Mouse (Mus musculus) limb, embryonic 13.5 days (tissue): ENCODE results near the gene Zfp941. TPM values are rescaled to one million over a fixed set of nuclear protein-coding genes. Genes with fewer than 3 reads are reported as not detected.
"Not testable (repeated sequence)": the region's sequence is repeated elsewhere in the genome, so short reads cannot be mapped to it uniquely, and the experiment has no call there.

Experiments
- ATAC-seq: fragments of 200-750 bp; cut with Nextera tagmentation; 2 replicates; pipeline ENCODE4 v1.8.0; 2017; ENCODE audit warnings: low read depth, moderate number of reproducible peaks, moderate TSS enrichment; ENCODE audit not compliant: low FRiP score
- H3K27ac ChIP-seq: fragments of 300-500 bp; sonication (generic); 2 replicates; pipeline ENCODE4 v1.5.1; 2015; ENCODE audit warnings: inconsistent platforms, mild to moderate bottlenecking, moderate library complexity
- H3K27me3 ChIP-seq: fragments of 300-500 bp; sonication (generic); 2 replicates; pipeline ENCODE4 v1.6.1; 2015; ENCODE audit warnings: mild to moderate bottlenecking, inconsistent platforms
- H3K36me3 ChIP-seq: fragments of 300-500 bp; sonication (generic); 2 replicates; pipeline ENCODE4 v1.6.1; 2015; ENCODE audit warnings: inconsistent platforms, mild to moderate bottlenecking, moderate library complexity
- H3K4me1 ChIP-seq: fragments of 300-500 bp; sonication (generic); 2 replicates; pipeline ENCODE4 v1.6.1; 2015; ENCODE audit warnings: inconsistent platforms
- H3K4me2 ChIP-seq: fragments of 300-500 bp; sonication (generic); replicated peaks from 2 replicates; pipeline ENCODE4 v1.6.1; 2015; ENCODE audit warnings: inconsistent platforms, mild to moderate bottlenecking, moderate library complexity
- H3K4me3 ChIP-seq: fragments of 300-500 bp; sonication (generic); 2 replicates; pipeline ENCODE4 v1.5.1; 2015; ENCODE audit warnings: moderate library complexity, mild to moderate bottlenecking, inconsistent platforms
- H3K9ac ChIP-seq: fragments of 300-500 bp; sonication (generic); 2 replicates; pipeline ENCODE4 v1.6.1; 2015; ENCODE audit warnings: mild to moderate bottlenecking, inconsistent platforms
- H3K9me3 ChIP-seq: fragments of 300-500 bp; sonication (generic); 2 replicates; pipeline ENCODE4 v1.6.1; 2016; ENCODE audit warnings: inconsistent platforms
- WGBS: fragments of 180-500 bp; shearing (Covaris S2); methylation state at CpG from one replicate; pipeline ENCODE4 v1.1.7; 2015; 5-methylcytosine and 5-hydroxymethylcytosine counted together
- polyA plus RNA-seq: library from polyadenylated mRNA; unstranded; fragments of >200 nt; fragmentation: Nextera tagmentation; extraction: Ambion mirVana; gene quantifications from 2 replicates; pipeline ENCODE4 v1.2.1, GENCODE M21; 2015

Gene Zfp941
- polyA plus RNA-seq, 1 experiment from 2014 or later = 2.7 TPM

DNA sequence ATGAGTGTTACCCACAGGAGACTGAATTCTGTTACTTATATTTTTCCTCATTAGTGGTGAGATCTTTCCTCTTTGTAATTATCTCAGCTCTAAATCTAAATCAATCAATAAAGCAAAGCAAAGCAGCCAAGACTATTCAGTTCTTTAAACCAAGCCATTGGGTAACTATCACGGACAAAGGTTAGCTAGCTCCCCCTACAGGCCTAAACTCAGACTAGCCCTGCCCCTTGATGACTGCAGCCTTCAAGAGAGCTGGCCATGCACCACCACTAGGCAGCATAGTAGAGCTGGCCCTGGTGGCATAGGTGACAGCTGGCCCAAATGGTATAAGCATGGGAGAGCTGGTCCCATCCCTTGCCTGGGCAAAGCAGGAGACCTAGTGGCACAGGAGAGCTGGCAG, 16.3 kb downstream of the Zfp941 start:
- H3K9ac ChIP-seq = no peak overlapping the region
- WGBS = 31% methylated on average over 1 of the region's 1 CpGs
- H3K27me3 ChIP-seq = no peaks in the 10 kb centered on the region
- H3K4me3 ChIP-seq = no peak overlapping the region
- H3K27ac ChIP-seq = no peak overlapping the region
- no peaks in the 10 kb centered on the region for H3K9me3 ChIP-seq
- peaks cover 5% of the 10 kb centered on the region for H3K36me3 ChIP-seq
- H3K4me1 ChIP-seq = no peaks in the 10 kb centered on the region
- no peak for ATAC-seq
- H3K4me2 ChIP-seq = no peak overlapping the region

DNA sequence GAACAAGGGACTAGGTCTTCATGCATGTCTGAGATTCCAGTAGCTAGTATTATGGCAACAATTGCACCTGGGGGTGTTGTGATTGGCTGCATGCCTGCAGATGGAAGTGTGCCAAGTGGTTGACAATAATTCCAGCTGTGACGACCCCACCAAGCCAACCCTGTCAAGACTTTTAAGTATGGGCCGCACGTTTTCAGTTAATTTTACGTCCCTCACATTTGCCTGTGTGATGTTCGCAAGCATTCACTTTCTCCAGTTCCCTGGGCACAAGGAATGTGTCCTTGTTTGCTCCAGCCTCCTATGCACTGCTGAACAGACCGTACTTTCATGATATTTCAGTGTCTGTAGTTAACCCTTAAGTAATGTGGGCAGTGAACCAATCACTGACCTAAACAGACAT, 19.3 kb downstream of the Zfp941 start:
- no peak overlapping the region for H3K4me3 ChIP-seq
- H3K9ac ChIP-seq = no peak overlapping the region
- WGBS = 42% methylated on average over 6 of the region's 6 CpGs
- H3K27me3 ChIP-seq = no peaks in the 10 kb centered on the region
- no peaks in the 10 kb centered on the region for H3K36me3 ChIP-seq
- H3K4me1 ChIP-seq = no peaks in the 10 kb centered on the region
- no peak overlapping the region for H3K4me2 ChIP-seq
- H3K27ac ChIP-seq = no peak overlapping the region
- ATAC-seq = no peak
- no peaks in the 10 kb centered on the region for H3K9me3 ChIP-seq

DNA sequence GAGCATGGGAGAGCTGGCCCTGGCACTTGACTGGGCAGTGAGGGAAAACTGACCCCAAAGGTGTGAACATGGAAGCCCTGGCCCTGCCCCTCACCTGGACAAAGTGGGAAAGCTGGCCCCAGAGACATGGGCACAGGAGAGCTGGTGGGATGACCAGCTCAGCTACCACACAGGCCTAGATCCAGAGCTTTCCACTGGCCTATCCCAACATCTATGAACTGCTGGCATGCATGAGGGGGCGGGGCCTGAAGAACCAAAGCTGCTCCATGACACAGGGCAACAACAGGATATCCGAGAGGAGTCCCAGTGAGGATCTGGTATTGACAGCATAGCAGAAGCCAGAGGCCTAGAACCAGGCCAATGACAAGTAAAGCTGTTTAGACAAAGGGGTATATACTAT, 23.8 kb downstream of the Zfp941 start:
- no peaks in the 10 kb centered on the region for H3K36me3 ChIP-seq
- ATAC-seq = no peak
- no peaks in the 10 kb centered on the region for H3K4me1 ChIP-seq
- H3K4me3 ChIP-seq = no peak overlapping the region
- H3K27me3 ChIP-seq = no peaks in the 10 kb centered on the region
- no peak overlapping the region for H3K9ac ChIP-seq
- H3K4me2 ChIP-seq = no peak overlapping the region
- no peaks in the 10 kb centered on the region for H3K9me3 ChIP-seq
- H3K27ac ChIP-seq = no peak overlapping the region
- 65% methylated on average over 2 of the region's 2 CpGs for WGBS

DNA sequence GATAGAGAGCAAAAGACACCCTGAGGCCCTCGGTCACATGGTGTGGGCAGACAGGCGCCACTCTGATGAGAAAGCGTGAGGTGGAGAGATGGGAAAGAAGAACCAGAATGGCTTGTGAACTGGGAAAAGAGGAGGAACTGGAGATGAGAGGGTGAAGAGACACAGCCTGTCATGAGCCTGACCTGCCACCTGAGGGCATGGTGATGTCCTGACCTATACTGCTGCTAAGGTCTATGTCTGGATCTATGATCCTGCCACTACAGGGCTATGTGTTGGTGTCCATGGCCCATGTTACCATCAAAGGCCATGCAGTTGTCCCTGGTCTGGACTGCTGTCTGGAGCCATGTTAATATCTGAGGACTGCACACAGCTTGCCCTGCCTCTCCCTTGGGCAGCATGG, 24.4 kb downstream of the Zfp941 start:
- H3K4me1 ChIP-seq = no peaks in the 10 kb centered on the region
- no peak overlapping the region for H3K9ac ChIP-seq
- H3K36me3 ChIP-seq = no peaks in the 10 kb centered on the region
- H3K27me3 ChIP-seq = no peaks in the 10 kb centered on the region
- no peak overlapping the region for H3K4me2 ChIP-seq
- no peak overlapping the region for H3K4me3 ChIP-seq
- no peak overlapping the region for H3K27ac ChIP-seq
- ATAC-seq = no peak
- H3K9me3 ChIP-seq = no peaks in the 10 kb centered on the region
- WGBS = 82% methylated on average over 3 of the region's 3 CpGs

DNA sequence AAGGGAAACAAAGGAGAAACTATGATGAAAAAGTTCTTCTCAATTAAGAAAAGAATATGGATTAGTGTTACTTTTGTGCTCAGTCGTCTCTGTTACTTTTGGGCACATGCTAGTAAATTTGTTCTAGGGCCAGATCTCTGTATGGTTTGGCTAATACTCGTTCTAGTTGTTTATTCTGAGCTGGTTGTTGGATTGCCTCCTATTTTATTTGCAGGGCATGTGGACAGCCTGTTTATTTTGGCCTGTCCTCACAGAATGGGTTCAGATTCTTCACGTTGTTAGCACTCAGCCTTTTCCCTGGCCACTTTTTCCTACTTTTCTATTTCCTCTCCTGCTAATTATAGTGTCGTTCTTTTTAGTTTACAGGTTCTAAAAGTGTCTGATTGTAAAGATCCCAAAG, 28.4 kb downstream of the Zfp941 start:
- no peak overlapping the region for H3K4me2 ChIP-seq
- no peak overlapping the region for H3K27ac ChIP-seq
- H3K4me3 ChIP-seq = no peak overlapping the region
- no peaks in the 10 kb centered on the region for H3K9me3 ChIP-seq
- H3K36me3 ChIP-seq = no peaks in the 10 kb centered on the region
- H3K27me3 ChIP-seq = no peaks in the 10 kb centered on the region
- 62% methylated on average over 4 of the region's 4 CpGs for WGBS
- H3K4me1 ChIP-seq = no peaks in the 10 kb centered on the region
- H3K9ac ChIP-seq = no peak overlapping the region
- no peak for ATAC-seq

DNA sequence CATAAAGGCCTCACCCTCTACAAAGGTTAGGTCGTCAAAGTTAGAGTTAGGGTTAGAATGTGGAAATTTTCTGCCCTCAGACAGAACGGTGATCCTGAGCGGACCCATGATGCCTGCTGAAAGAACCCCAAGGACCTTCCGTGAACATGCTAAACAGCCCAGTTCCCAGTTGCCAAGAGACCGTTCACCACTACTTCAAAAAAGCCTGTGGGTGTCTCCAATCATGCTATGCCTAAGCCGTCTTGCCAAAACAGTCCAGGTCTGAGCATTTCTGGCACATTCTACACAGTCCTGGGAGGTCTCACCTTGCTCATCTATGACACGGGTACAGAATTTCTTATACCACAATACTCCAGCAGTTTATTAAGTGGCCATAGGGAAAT, 33.9 kb downstream of the Zfp941 start:
- H3K27ac ChIP-seq = no peak overlapping the region
- no peak overlapping the region for H3K4me2 ChIP-seq
- ATAC-seq = no peak
- H3K4me1 ChIP-seq = no peaks in the 10 kb centered on the region
- WGBS = 86% methylated on average over 7 of the region's 7 CpGs
- H3K36me3 ChIP-seq = no peaks in the 10 kb centered on the region
- no peak overlapping the region for H3K9ac ChIP-seq
- H3K27me3 ChIP-seq = no peaks in the 10 kb centered on the region
- H3K4me3 ChIP-seq = no peak overlapping the region
- H3K9me3 ChIP-seq = no peaks in the 10 kb centered on the region

DNA sequence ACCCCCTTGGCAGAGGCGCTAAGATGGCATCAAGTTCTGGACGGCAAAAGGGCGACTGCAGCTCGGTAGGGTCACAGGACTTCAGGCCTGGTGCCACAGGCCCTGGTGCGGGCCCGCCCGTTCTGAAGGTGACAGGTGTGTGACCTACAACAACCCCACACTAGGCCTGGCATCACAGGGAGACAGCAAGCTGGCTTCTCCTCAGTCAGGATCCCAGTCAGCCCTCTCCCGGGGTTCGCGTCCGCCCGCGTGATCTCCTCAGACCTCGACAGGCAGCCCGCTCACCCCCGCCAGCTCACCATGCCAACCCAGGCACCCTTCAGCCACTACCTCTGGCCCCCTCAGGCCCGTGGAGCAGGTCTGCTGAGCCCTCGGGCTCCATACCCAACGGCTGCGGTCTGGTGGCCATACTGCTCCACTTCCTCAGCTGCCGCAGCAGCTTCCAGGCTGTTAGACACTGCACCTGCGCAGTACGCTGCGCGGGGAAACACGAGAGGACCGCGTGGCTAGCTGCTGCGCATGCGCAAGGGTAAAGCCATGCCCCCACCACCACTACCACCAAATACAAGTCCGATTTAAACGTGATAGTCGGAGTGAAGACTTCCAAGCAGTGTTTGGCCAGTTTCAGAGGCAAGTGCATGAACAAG, 34.4 kb downstream of the Zfp941 start, which contains the start of gene Syce1:
Syce1 (minus strand) TSS at position 447 of the 647 bp plus-strand sequence.
- H3K36me3 ChIP-seq = no peaks in the 10 kb centered on the region
- H3K27me3 ChIP-seq = no peaks in the 10 kb centered on the region
- no peak within 1 kb of the TSS for H3K4me3 ChIP-seq
- H3K27ac ChIP-seq = no peak within 1 kb of the TSS
- no peak within 1 kb of the TSS for H3K4me2 ChIP-seq
- no peaks in the 10 kb centered on the region for H3K4me1 ChIP-seq
- 81% methylated on average over 33 of the region's 33 CpGs for WGBS
- H3K9ac ChIP-seq = no peak within 1 kb of the TSS
- no peaks in the 10 kb centered on the region for H3K9me3 ChIP-seq
- ATAC-seq = no peak

DNA sequence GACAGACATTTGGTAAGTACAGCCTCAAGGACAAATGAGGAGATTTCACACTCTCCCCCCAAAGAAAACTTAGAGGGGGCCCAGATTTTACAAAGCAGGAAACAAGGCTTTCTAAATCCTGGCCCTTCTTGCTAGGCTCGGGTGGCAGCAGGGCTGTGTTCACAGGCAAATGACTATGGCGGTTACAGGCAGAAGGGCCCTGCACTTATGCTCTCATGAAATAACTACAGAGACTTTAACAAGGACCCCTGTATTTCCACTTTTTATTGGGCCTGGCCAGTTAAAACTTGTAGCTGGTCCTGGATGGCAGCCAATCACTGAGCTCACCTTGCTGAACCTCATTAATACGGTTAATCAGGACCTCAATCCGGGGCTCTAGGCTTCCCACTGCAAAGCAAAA, 41.4 kb downstream of the Zfp941 start:
- Histone ChIP-seq H3K27ac (peak overlapping the region; percentile 63; the same call in 1 of the 2 replicates), H3K36me3 (no peaks in the 10 kb centered on the region), H3K9me3 (no peaks in the 10 kb centered on the region), H3K4me3 (no peak overlapping the region), H3K9ac (no peak overlapping the region), H3K27me3 (no peaks in the 10 kb centered on the region), H3K4me2 (no peak overlapping the region), H3K4me1 (peaks cover 14% of the 10 kb centered on the region)
- ATAC-seq = peak; percentile 83
- WGBS = 37% methylated on average over 4 of the region's 4 CpGs

DNA sequence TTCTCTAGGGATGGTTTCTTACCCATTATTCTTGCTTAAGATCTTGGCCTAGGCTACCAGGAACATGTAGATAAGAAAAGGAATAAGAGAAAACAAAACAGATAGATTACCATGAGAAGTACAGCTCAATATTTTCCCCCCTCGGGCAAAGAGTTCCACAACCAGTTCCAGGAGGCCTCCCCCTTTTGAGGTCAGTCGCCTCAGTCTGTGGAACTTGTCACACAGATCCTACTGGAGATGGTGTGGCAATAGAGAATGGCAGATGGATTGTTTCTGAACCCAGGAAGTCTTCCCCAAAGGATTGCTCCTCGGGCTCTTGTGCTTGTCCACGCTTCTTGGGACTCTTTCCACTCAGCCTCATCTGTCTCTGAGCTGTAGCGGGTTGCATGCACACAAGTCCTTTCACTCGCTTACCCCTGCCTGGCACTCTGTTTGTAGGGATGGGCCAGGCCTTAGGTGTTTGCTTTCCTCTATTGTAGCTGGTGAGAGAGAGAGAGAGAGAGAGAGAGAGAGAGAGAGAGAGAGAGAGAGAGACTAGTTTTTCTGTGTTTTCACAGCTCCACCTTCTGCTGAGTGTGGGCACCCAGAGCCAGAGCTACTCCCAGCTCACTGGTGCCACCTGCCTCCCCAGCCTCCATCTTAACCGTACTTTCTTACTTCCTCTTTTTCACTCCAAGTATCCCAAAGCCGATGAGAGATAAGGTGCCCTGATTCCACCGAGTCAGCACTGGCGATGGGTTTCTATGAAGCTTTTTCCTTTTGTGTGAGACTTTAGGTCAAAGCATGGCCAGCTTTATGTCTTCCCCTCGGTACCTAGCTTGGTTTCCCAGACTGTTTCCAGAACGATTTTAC, 55.9 kb downstream of the Zfp941 start:
- H3K4me1 ChIP-seq = no peaks in the 10 kb centered on the region
- H3K9ac ChIP-seq = no peak overlapping the region
- no peak overlapping the region for H3K27ac ChIP-seq
- H3K27me3 ChIP-seq = no peaks in the 10 kb centered on the region
- no peak overlapping the region for H3K4me3 ChIP-seq
- no peaks in the 10 kb centered on the region for H3K36me3 ChIP-seq
- no peak overlapping the region for H3K4me2 ChIP-seq
- WGBS = 73% methylated on average over 12 of the region's 12 CpGs
- no peaks in the 10 kb centered on the region for H3K9me3 ChIP-seq
- ATAC-seq = no peak

DNA sequence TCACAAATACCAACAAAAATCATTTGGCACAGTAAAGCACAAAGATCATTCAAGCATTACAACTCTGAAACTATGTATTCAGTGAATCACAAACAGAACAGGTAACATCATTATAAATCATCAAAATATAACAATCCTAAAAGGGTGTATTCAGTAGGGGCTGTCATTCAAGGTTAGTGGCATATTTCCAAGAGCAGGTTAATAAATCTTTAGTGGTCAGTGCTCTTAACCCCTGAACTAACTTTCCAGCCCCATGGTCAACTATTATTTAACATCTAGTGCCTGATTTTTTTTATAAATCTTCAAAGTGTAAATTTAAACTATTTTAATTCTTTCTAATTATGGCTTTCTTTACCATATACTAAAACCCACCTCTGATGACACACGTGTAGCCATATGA, 56.6 kb downstream of the Zfp941 start:
- H3K36me3 ChIP-seq, H3K4me2 ChIP-seq, ATAC-seq, H3K4me1 ChIP-seq, H3K9ac ChIP-seq, H3K9me3 ChIP-seq, H3K27me3 ChIP-seq, H3K27ac ChIP-seq, H3K4me3 ChIP-seq: not testable (repeated sequence)
- 69% methylated on average over 1 of the region's 1 CpGs for WGBS

DNA sequence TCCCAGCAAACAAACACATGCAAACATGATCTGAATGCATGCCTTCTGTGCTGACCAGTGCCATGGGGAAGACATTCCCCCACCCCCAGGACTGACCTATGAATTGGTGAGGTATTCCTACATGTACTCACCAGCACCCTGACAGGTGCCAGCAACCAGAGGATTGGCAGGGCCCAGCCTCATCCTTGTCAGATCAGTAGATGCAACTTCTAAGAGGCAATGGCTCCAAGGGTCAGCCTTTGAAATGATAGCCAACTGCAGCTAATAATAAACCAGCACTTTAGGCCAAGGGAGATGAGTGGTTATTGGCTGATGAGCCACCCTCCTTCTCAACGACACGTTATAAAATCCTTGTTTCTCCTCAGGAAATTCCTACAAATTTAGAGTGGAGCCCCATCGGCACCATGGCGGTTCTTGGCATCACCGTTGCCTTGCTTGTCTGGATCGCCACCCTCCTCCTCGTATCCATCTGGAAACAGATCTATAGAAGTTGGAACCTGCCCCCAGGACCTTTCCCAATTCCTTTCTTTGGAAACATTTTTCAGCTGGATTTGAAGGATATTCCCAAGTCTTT, 58.4 kb downstream of the Zfp941 start, which contains the start of gene Cyp2e1:
Cyp2e1 (plus strand) TSS at position 293 of the 574 bp plus-strand sequence.
- no peaks in the 10 kb centered on the region for H3K4me1 ChIP-seq
- no peak within 1 kb of the TSS for H3K4me2 ChIP-seq
- WGBS = 75% methylated on average over 7 of the region's 7 CpGs
- H3K27me3 ChIP-seq = no peaks in the 10 kb centered on the region
- no peak within 1 kb of the TSS for H3K4me3 ChIP-seq
- no peaks in the 10 kb centered on the region for H3K36me3 ChIP-seq
- H3K27ac ChIP-seq = no peak within 1 kb of the TSS
- H3K9me3 ChIP-seq = no peaks in the 10 kb centered on the region
- ATAC-seq = no peak
- no peak within 1 kb of the TSS for H3K9ac ChIP-seq

DNA sequence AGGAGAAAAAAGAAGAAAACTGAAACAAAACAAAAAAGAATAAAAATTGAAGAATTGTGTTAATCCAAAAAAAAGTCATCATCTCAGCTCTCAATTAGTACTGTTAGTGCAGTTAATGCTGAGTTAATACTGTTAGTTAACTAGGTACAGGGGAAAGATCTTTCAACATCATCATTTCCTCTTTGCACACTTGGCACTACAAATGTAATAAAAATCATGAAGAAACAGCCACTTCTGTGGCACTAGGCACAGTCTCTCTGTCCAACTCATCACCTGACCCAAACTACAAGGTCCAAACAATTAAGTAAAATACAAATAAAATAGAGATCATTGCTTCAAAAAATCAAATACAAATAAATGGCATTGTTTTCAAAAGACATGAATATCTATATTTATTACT, 61.3 kb downstream of the Zfp941 start:
- Histone ChIP-seq H3K4me1 (no peaks in the 10 kb centered on the region), H3K4me2 (no peak overlapping the region), H3K36me3 (no peaks in the 10 kb centered on the region), H3K27ac (no peak overlapping the region), H3K27me3 (no peaks in the 10 kb centered on the region), H3K9ac (no peak overlapping the region), H3K9me3 (no peaks in the 10 kb centered on the region), H3K4me3 (no peak overlapping the region)
- no peak for ATAC-seq
